Mouse (Mus musculus) heart, adult 2 months (tissue): Measurements from ENCODE around the gene Myl3. TPM values are rescaled to one million over a fixed set of nuclear protein-coding genes. Genes with fewer than 3 reads are reported as not detected.
A peak's percentile ranks its signal among the peaks of the same experiment; 100 is the strongest.

Experiments used
- DNase-seq, 2 experiments: peaks; one replicate each; pipeline ENCODE4 v3.0.0; 2021
- H3K27ac ChIP-seq: fragments of 200-600 bp; 2 replicates; pipeline ENCODE4 v1.8.1; 2022
- H3K27me3 ChIP-seq: fragments of 200-500 bp; 2 replicates; pipeline ENCODE4 v1.6.1; 2012; ENCODE audit warnings: mild to moderate bottlenecking, low read length, inconsistent platforms, mixed read lengths; ENCODE audit not compliant: control insufficient read depth, insufficient read depth
- H3K36me3 ChIP-seq: fragments of 200-500 bp; 2 replicates; pipeline ENCODE4 v1.6.1; 2012; ENCODE audit warnings: low read length, inconsistent platforms; ENCODE audit not compliant: control insufficient read depth, insufficient read depth
- H3K4me1 ChIP-seq: fragments of 200-500 bp; 2 replicates; pipeline ENCODE4 v1.6.1; 2011; ENCODE audit warnings: low read length; ENCODE audit not compliant: control insufficient read depth, insufficient read depth
- H3K4me3 ChIP-seq: fragments of 200-600 bp; 2 replicates; pipeline ENCODE4 v1.8.1; 2022
- H3K79me2 ChIP-seq: fragments of 200-500 bp; replicated peaks from 2 replicates; pipeline ENCODE4 v1.6.1; 2012; ENCODE audit warnings: mild to moderate bottlenecking, inconsistent platforms, low read length, moderate library complexity, mixed read lengths; ENCODE audit not compliant: control insufficient read depth, insufficient read depth
- H3K9ac ChIP-seq: fragments of 200-500 bp; 2 replicates; pipeline ENCODE4 v1.6.1; 2012; ENCODE audit warnings: low read depth, mild to moderate bottlenecking, control low read depth, inconsistent platforms, low read length, mixed read lengths
- CTCF ChIP-seq: fragments of 200-600 bp; IDR thresholded peaks from 2 replicates; pipeline ENCODE4 v1.8.1; 2022; ENCODE audit warnings: antibody characterized with exemption, mild to moderate bottlenecking, moderate library complexity
- EP300 ChIP-seq: fragments of 200-500 bp; IDR thresholded peaks from 2 replicates; pipeline ENCODE4 v1.6.1; 2011; ENCODE audit warnings: low read depth, low read length, control low read depth; ENCODE audit not compliant: insufficient read depth
- POLR2A ChIP-seq: fragments of 200-500 bp; IDR thresholded peaks from 2 replicates; pipeline ENCODE4 v1.6.1; 2011; ENCODE audit warnings: mild to moderate bottlenecking, low read depth, low read length, control low read depth; ENCODE audit not compliant: insufficient read depth
- WGBS: fragments of 180-500 bp; shearing (Covaris S2); methylation state at CpG from one replicate; pipeline ENCODE4 v1.1.7; 2018; 5-methylcytosine and 5-hydroxymethylcytosine counted together
- intact Hi-C: fragments of 180-260 bp; cut with DNase I; formaldehyde crosslinking; loops from one replicate; pipeline ENCODE4 v1.15.1; 2025
- polyA plus RNA-seq: library from polyadenylated mRNA; depleted of rRNA; stranded (reverse); fragments of >200 nt; gene quantifications from 2 replicates; pipeline ENCODE4 v1.2.3, GENCODE M21; 2012
- total RNA-seq, 2 experiments: library from RNA; stranded (reverse); gene quantifications; 2 replicates each; pipeline ENCODE4 v1.2.3; 2021

Gene Myl3
- total and polyA plus RNA-seq, 3 experiments = 9,227 to 11,139 (median 9,326) TPM

GRCm38 (mm10) chr9:110718810-110719209 is 22.9 kb upstream of the Myl3 start:
- no peak overlapping the region for H3K4me3 ChIP-seq
- intact Hi-C loops = no loop called here
- H3K4me1 ChIP-seq = peaks cover 1% of the 10 kb centered on the region; the same call in 1 of the 2 replicates
- no peaks in the 10 kb centered on the region for H3K27me3 ChIP-seq
- TF ChIP-seq EP300 (no peak), POLR2A (no peak), CTCF (no peak)
- no peak overlapping the region for H3K27ac ChIP-seq
- no peaks in the 10 kb centered on the region for H3K36me3 ChIP-seq
- no peak overlapping the region for H3K9ac ChIP-seq
- 81% methylated on average over 3 of the region's 3 CpGs for WGBS
- H3K79me2 ChIP-seq = no peaks in the 10 kb centered on the region
- no peak for DNase-seq

GRCm38 (mm10) chr9:110719977-110720376 is 21.7 kb upstream of the Myl3 start:
- Histone ChIP-seq H3K4me3 (no peak overlapping the region), H3K27ac (no peak overlapping the region), H3K27me3 (no peaks in the 10 kb centered on the region), H3K79me2 (no peaks in the 10 kb centered on the region), H3K9ac (no peak overlapping the region), H3K36me3 (no peaks in the 10 kb centered on the region), H3K4me1 (peaks cover 1% of the 10 kb centered on the region; the same call in 1 of the 2 replicates)
- intact Hi-C loops = no loop called here
- no peak for DNase-seq
- TF ChIP-seq CTCF (no peak), POLR2A (no peak), EP300 (no peak)
- WGBS = 70% methylated on average over 5 of the region's 5 CpGs

DNA sequence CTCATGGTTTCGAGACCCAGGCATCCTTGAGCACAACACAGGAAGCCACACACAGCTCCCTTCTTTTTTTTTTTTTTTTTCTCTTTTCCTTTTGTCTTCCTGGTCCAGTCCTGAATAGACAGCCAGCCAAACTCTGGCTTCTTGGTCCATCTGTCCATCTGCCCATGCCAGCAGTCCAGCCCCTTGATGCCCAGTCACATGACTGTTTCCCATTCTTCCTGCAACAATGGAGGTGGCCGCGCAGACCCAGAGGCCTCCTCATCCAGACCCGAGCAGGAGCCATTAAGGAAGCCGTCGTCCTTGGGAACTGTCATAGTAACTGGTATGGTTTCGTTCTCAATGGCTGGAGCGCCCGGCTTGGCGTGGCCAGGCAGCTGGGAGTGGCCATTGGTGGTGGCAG is 19.6 kb upstream of the Myl3 start:
- Histone ChIP-seq H3K4me1 (peaks cover 2% of the 10 kb centered on the region; the same call in 1 of the 2 replicates), H3K9ac (no peak overlapping the region), H3K79me2 (no peaks in the 10 kb centered on the region), H3K27ac (no peak overlapping the region), H3K27me3 (no peaks in the 10 kb centered on the region), H3K36me3 (no peaks in the 10 kb centered on the region), H3K4me3 (no peak overlapping the region)
- no peak for DNase-seq
- WGBS = 87% methylated on average over 10 of the region's 10 CpGs
- intact Hi-C loops = no loop called here
- TF ChIP-seq CTCF (no peak), POLR2A (no peak), EP300 (no peak)

- H3K4me3 ChIP-seq = no peak overlapping the region
- H3K27me3 ChIP-seq = no peaks in the 10 kb centered on the region
- no peak overlapping the region for H3K27ac ChIP-seq
- TF ChIP-seq EP300 (no peak), POLR2A (no peak), CTCF (no peak)
- intact Hi-C loops = no loop called here
- H3K9ac ChIP-seq = no peak overlapping the region
- WGBS = 25% methylated on average over 9 of the region's 9 CpGs
- DNase-seq = peak in 1 of 2 experiments; percentile 60
- H3K79me2 ChIP-seq = no peaks in the 10 kb centered on the region
- H3K4me1 ChIP-seq = peaks cover 2% of the 10 kb centered on the region; the same call in 1 of the 2 replicates
- H3K36me3 ChIP-seq = no peaks in the 10 kb centered on the region
Measured at GRCm38 (mm10) chr9:110725721-110726135, 15.9 kb upstream of the Myl3 start.

- WGBS = 58% methylated on average over 31 of the region's 33 CpGs
- Histone ChIP-seq H3K27me3 (no peaks in the 10 kb centered on the region), H3K27ac (no peak overlapping the region), H3K9ac (no peak overlapping the region), H3K4me3 (no peak overlapping the region), H3K4me1 (peaks cover 2% of the 10 kb centered on the region; the same call in 1 of the 2 replicates), H3K79me2 (no peaks in the 10 kb centered on the region), H3K36me3 (no peaks in the 10 kb centered on the region)
- no peak for DNase-seq
- intact Hi-C loops = no loop called here
- TF ChIP-seq POLR2A (no peak), EP300 (no peak), CTCF (no peak)
Measured at GRCm38 (mm10) chr9:110726867-110727266, 14.8 kb upstream of the Myl3 start.

DNA sequence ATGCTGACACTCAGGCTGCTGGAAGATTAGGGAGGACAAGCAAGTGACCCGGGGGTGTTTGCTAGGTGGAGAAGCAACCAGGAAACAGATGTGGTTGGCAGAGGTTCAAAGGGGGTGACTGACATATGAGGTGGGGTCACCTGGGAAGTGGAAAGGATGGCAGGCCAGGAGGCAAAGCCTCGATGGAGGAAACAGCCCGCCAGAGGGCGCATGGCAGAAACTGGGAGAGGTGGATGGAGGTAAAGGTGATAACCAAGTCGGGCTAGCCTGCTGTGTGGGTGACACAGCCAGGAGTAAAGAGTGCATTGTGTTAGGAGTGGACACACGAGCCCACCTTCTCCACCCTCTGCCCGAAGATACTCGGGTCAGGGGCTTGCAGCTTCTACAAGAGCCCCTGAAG is 11.8 kb upstream of the Myl3 start:
- WGBS = 29% methylated on average over 8 of the region's 8 CpGs
- Histone ChIP-seq H3K27ac (no peak overlapping the region), H3K27me3 (no peaks in the 10 kb centered on the region), H3K79me2 (no peaks in the 10 kb centered on the region), H3K36me3 (no peaks in the 10 kb centered on the region), H3K9ac (no peak overlapping the region), H3K4me3 (no peak overlapping the region), H3K4me1 (peaks cover 6% of the 10 kb centered on the region)
- TF ChIP-seq POLR2A (no peak), CTCF (peak; percentile 75)
- intact Hi-C loops = loop anchor here (1.0 kb wide), 1 partner anchor 29 kb away; no protein-coding TSS in a partner anchor
- DNase-seq = peak in 1 of 2 experiments; percentile 67
